Mouse (Mus musculus) liver, adult 2 months (tissue): ENCODE data around the gene Cited4.

ENCODE experiments used
- CTCF ChIP-seq: fragments of 200-500 bp; IDR thresholded peaks from 2 replicates; pipeline ENCODE4 v1.5.1; 2011; ENCODE audit warnings: low read depth, low read length, control low read depth
- POLR2A ChIP-seq: fragments of 200-500 bp; IDR thresholded peaks from 2 replicates; pipeline ENCODE4 v1.6.1; 2011; ENCODE audit warnings: low read length, control low read depth; ENCODE audit not compliant: insufficient read depth; ENCODE audit errors: extremely low read depth

- TF ChIP-seq POLR2A (no peak), CTCF (no peak)
Measured at GRCm38 (mm10) chr4:120631828-120632227, 34.5 kb upstream of the Cited4 start.
